In genomic region chrX:162734997-162735929, GRCm38 (mm10) we compare ENCODE assay signal across 8 mouse cellular contexts. TPM values are rescaled to one million over a fixed set of nuclear protein-coding genes. Genes with fewer than 3 reads are reported as not detected.
DNase-seq lines count a peak whose midpoint lies in the region; ATAC-seq and TF ChIP-seq lines count a peak whose summit lies in the region.

No protein-coding gene starts in this region.

- peak; percentile 41 for DNase-seq in G1E (ENCODE audit: low spot score)
- DNase-seq in cerebellum, adult 18-20 months, result peak; percentile 76 to 80
- peak; percentile 79 for DNase-seq in forebrain, postnatal 0 days
- DNase-seq in heart, postnatal 4 days, result peak; percentile 62
- peak; percentile 51 to 57 for DNase-seq in layer of hippocampus, adult 2 months (ENCODE audit: low spot score in 2 of 2)
- DNase-seq in lung, adult 18-20 months, result peak; percentile 62 to 72

- peak overlapping the region; percentile 85 for H3K27ac ChIP-seq in forebrain, postnatal 0 days (ENCODE audit: low read depth, low read length)
- peak overlapping the region; percentile 95 for H3K27ac ChIP-seq in layer of hippocampus, adult 2 months
- H3K27ac ChIP-seq in neural tube, embryonic 13.5 days (replicated peaks), result peak overlapping the region; percentile 89
- peak overlapping the region; percentile 71 for H3K27ac ChIP-seq in testis, adult 2 months (ENCODE audit: control insufficient read depth, insufficient read depth, low read depth, low read length)

- peak; percentile 75 for ATAC-seq in G1E (ENCODE audit: extremely low read depth, insufficient number of reproducible peaks, low FRiP score, poor library complexity, severe bottlenecking)
- peak; percentile 94 for ATAC-seq in forebrain, postnatal 0 days
- ATAC-seq in neural tube, embryonic 13.5 days (ENCODE audit: low read depth), result peak; percentile 91

- 0 out of 2 replicates have a peak, but pooled peaks have one; percentile 9 for TF ChIP-seq CTCF in G1E (IDR thresholded peaks at IDR 0.05; ENCODE audit: low read depth, low read length)
- TF ChIP-seq CTCF in forebrain, postnatal 0 days (IDR thresholded peaks at IDR 0.05; ENCODE audit: low read depth), result peak; percentile 67
- peak; percentile 79 for TF ChIP-seq CTCF in layer of hippocampus, adult 2 months (conservative IDR thresholded peaks at IDR 0.05)
- no peak for TF ChIP-seq CTCF in testis, adult 2 months (IDR thresholded peaks at IDR 0.05; ENCODE audit: control insufficient read depth, insufficient read depth, insufficient replicate concordance, low read depth, low read length)

- peaks cover 24% of the 10 kb centered on the region for H3K4me1 ChIP-seq in G1E (ENCODE audit: insufficient read depth, low read depth, low read length)
- no peaks in the 10 kb centered on the region for H3K4me1 ChIP-seq in forebrain, postnatal 0 days (ENCODE audit: insufficient read depth)
- no peaks in the 10 kb centered on the region for H3K4me1 ChIP-seq in neural tube, embryonic 13.5 days (replicated peaks)
- peaks cover 3% of the 10 kb centered on the region for H3K4me1 ChIP-seq in testis, adult 2 months (ENCODE audit: control insufficient read depth, insufficient read depth, low read length)

- H3K27me3 ChIP-seq in G1E (ENCODE audit: insufficient read depth, low read length), result no peaks in the 10 kb centered on the region
- no peaks in the 10 kb centered on the region for H3K27me3 ChIP-seq in forebrain, postnatal 0 days (ENCODE audit: insufficient read depth, low read length)
- no peaks in the 10 kb centered on the region for H3K27me3 ChIP-seq in neural tube, embryonic 13.5 days
- no peaks in the 10 kb centered on the region for H3K27me3 ChIP-seq in testis, adult 2 months (ENCODE audit: control insufficient read depth, insufficient read depth, low read length)

- peak overlapping the region; percentile 46 for H3K4me2 ChIP-seq in forebrain, postnatal 0 days (ENCODE audit: low read depth)
- peak overlapping the region; percentile 55 for H3K4me2 ChIP-seq in neural tube, embryonic 13.5 days

- WGBS in forebrain, postnatal 0 days, result 24% methylated on average over 25 of the region's 25 CpGs
- 25% methylated on average over 25 of the region's 25 CpGs for WGBS in neural tube, embryonic 13.5 days

- TF ChIP-seq POLR2A in testis, adult 2 months (IDR thresholded peaks at IDR 0.05; ENCODE audit: control insufficient read depth, low read depth, low read length), result no peak

- H3K9me3 ChIP-seq in G1E (replicated peaks), result no peaks in the 10 kb centered on the region
- no peaks in the 10 kb centered on the region for H3K9me3 ChIP-seq in forebrain, postnatal 0 days (ENCODE audit: low read length)
- H3K9me3 ChIP-seq in neural tube, embryonic 13.5 days, result no peaks in the 10 kb centered on the region

- peak overlapping the region; percentile 65 for H3K4me3 ChIP-seq in G1E (ENCODE audit: low read depth, low read length)
- H3K4me3 ChIP-seq in forebrain, postnatal 0 days (ENCODE audit: low read depth, low read length), result peak overlapping the region; percentile 37
- peak overlapping the region; percentile 52 for H3K4me3 ChIP-seq in layer of hippocampus, adult 2 months
- H3K4me3 ChIP-seq in neural tube, embryonic 13.5 days, result peak overlapping the region; percentile 40
- peak overlapping the region; percentile 65 for H3K4me3 ChIP-seq in testis, adult 2 months (ENCODE audit: control insufficient read depth, low read depth, low read length)

- peak overlapping the region; percentile 45 for H3K9ac ChIP-seq in forebrain, postnatal 0 days
- H3K9ac ChIP-seq in neural tube, embryonic 13.5 days, result peak overlapping the region; percentile 63

- H3K36me3 ChIP-seq in G1E (replicated peaks), result no peaks in the 10 kb centered on the region
- H3K36me3 ChIP-seq in forebrain, postnatal 0 days (ENCODE audit: insufficient read depth), result no peaks in the 10 kb centered on the region
- H3K36me3 ChIP-seq in neural tube, embryonic 13.5 days, result no peaks in the 10 kb centered on the region
- no peaks in the 10 kb centered on the region for H3K36me3 ChIP-seq in testis, adult 2 months (ENCODE audit: control insufficient read depth, insufficient read depth, low read length)

RNA-seq across cellular contexts. Expression of gene Rbbp7, which starts 24.9 kb away (rescaled TPM):
- total RNA-seq in G1E (2014; fragmentation: Nextera tagmentation) (492 and 520 TPM in 2 replicates), G1E (2017) (548 and 617 TPM in 2 replicates)
- polyA plus RNA-seq in G1E (2012), result 237 and 255 TPM in 2 replicates
- total RNA-seq in forebrain, postnatal 0 days (2014; rRNA removed), result 141 and 144 TPM in 2 replicates
- polyA plus RNA-seq in forebrain, postnatal 0 days (2015; fragmentation: Nextera tagmentation; extraction: Ambion mirVana), result 223 and 255 TPM in 2 replicates
- 100 to 1,000 TPM; 246 to 256 TPM for total RNA-seq in heart, postnatal 4 days (2021)
- total RNA-seq in layer of hippocampus, adult 2 months (2021), result 100 to 1,000 TPM; 157 to 166 TPM
- 202 and 224 TPM in 2 replicates for polyA plus RNA-seq in neural tube, embryonic 13.5 days (2015; fragmentation: Nextera tagmentation; extraction: Ambion mirVana)
- polyA plus RNA-seq in testis, adult 2 months (2012; rRNA removed), result 39.4 and 51.9 TPM in 2 replicates

Comparison
In these comparisons a context has a peak if more than half of its experiments do, and no peak if none do; other contexts are left out.
1. Peak in every context shown above with its lines: DNase-seq, ATAC-seq, H3K4me3 ChIP-seq and H3K27ac ChIP-seq.